Comparison of ENCODE assay signal across 22 mouse cellular contexts in the genomic region with DNA sequence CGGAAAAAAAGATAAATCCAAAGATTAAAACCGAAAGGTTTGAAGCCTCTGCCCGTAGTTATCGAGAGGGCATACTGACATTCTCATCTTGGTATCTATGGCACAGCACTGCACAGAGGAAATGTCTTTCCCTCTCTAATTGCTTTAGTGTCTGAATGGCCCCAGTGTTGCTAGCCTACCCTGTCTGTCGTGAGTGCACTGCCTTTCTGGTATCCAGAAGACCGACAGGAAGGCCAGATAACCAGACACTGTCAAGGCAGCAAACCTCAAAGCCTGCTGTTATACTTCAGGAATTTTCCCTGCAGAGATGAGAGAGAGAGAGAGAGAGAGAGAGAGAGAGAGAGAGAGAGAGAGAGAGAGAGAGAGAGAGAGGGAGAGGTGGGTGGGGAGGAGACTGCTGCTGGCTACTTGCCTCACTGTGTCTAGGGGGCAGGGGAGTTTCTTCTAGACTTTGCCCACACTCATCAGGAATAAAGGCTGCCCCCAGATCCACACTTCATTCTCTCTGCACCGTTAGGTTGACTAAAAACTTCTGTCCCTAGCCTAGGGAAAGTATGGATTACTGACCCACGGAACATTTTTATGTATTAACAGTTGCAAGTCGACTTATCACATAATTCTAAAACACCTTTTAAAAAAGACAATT. TPM values are rescaled to one million over a fixed set of nuclear protein-coding genes. Genes with fewer than 3 reads are reported as not detected.
A peak's percentile ranks its signal among the peaks of the same experiment; 100 is the strongest.
DNase-seq lines count a peak whose midpoint lies in the region; ATAC-seq and TF ChIP-seq lines count a peak whose summit lies in the region.
"Had no signal": no experiment of that assay in that cellular context is flagged by ENCODE, and none has a peak within 500 bp of the region (broad histone marks: within the 10 kb centered on the region; RNA-seq: fewer than 3 reads in every experiment).

No protein-coding gene starts in this region.

- peak overlapping the region; percentile 74 for H3K27ac ChIP-seq in heart, embryonic 13.5 days (replicated peaks)
- peak overlapping the region; percentile 19; the same call in 1 of the 2 replicates for H3K27ac ChIP-seq in embryonic facial prominence, embryonic 12.5 days
- H3K27ac ChIP-seq in stomach, postnatal 0 days (replicated peaks): 0 out of 2 replicates have a peak overlapping the region, but pooled peaks have one; percentile 24
- H3K27ac ChIP-seq: hindbrain, embryonic 13.5 days; lung, embryonic 15.5 days; midbrain, embryonic 12.5 days had no signal

- no peak for TF ChIP-seq CTCF in stomach, postnatal 0 days (IDR thresholded peaks at IDR 0.05; ENCODE audit: low read depth)

- peaks cover 46% of the 10 kb centered on the region for H3K4me1 ChIP-seq in heart, embryonic 13.5 days
- peaks cover 66% of the 10 kb centered on the region for H3K4me1 ChIP-seq in megakaryocyte, embryonic 14.5 days
- H3K4me1 ChIP-seq in embryonic facial prominence, embryonic 12.5 days: peaks cover 13% of the 10 kb centered on the region
- 0 out of 2 replicates have a peak, but pooled peaks cover 4% of the 10 kb centered on the region for H3K4me1 ChIP-seq in stomach, postnatal 0 days (replicated peaks; ENCODE audit: control insufficient read depth, insufficient read depth)

- no peak for TF ChIP-seq EP300 in stomach, postnatal 0 days (optimal IDR thresholded peaks at IDR 0.05)

- H3K4me3 ChIP-seq in heart, embryonic 13.5 days: no peak overlapping the region
- H3K4me3 ChIP-seq in megakaryocyte, embryonic 14.5 days (replicated peaks): peak overlapping the region; percentile 82
- no peak overlapping the region for H3K4me3 ChIP-seq in embryonic facial prominence, embryonic 12.5 days
- no peak overlapping the region for H3K4me3 ChIP-seq in stomach, postnatal 0 days (ENCODE audit: low read depth, low read length)
- H3K4me3 ChIP-seq: hindbrain, embryonic 13.5 days; lung, embryonic 15.5 days; midbrain, embryonic 12.5 days; myocyte had no signal

- H3K9me3 ChIP-seq in heart, embryonic 13.5 days: no peaks in the 10 kb centered on the region
- no peaks in the 10 kb centered on the region for H3K9me3 ChIP-seq in megakaryocyte, embryonic 14.5 days
- no peaks in the 10 kb centered on the region for H3K9me3 ChIP-seq in embryonic facial prominence, embryonic 12.5 days
- no peaks in the 10 kb centered on the region for H3K9me3 ChIP-seq in stomach, postnatal 0 days (ENCODE audit: control insufficient read depth, low read length)
- H3K9me3 ChIP-seq: hindbrain, embryonic 13.5 days; lung, embryonic 15.5 days; midbrain, embryonic 12.5 days had no signal

- H3K4me2 ChIP-seq in heart, embryonic 13.5 days: peak overlapping the region; percentile 50
- H3K4me2 ChIP-seq in embryonic facial prominence, embryonic 12.5 days (replicated peaks): no peak overlapping the region
- H3K4me2 ChIP-seq in stomach, postnatal 0 days (replicated peaks; ENCODE audit: low read depth): 0 out of 2 replicates have a peak overlapping the region, but pooled peaks have one; percentile 5
- H3K4me2 ChIP-seq: hindbrain, embryonic 13.5 days; lung, embryonic 15.5 days; midbrain, embryonic 12.5 days had no signal

- H3K36me3 ChIP-seq in heart, embryonic 13.5 days: no peaks in the 10 kb centered on the region
- H3K36me3 ChIP-seq in megakaryocyte, embryonic 14.5 days (replicated peaks; ENCODE audit: low read length): no peaks in the 10 kb centered on the region
- H3K36me3 ChIP-seq in embryonic facial prominence, embryonic 12.5 days: no peaks in the 10 kb centered on the region
- no peaks in the 10 kb centered on the region for H3K36me3 ChIP-seq in stomach, postnatal 0 days (ENCODE audit: control insufficient read depth, insufficient read depth, low read length)
- H3K36me3 ChIP-seq: hindbrain, embryonic 13.5 days; lung, embryonic 15.5 days; midbrain, embryonic 12.5 days had no signal

- no peaks in the 10 kb centered on the region for H3K27me3 ChIP-seq in heart, embryonic 13.5 days (replicated peaks)
- H3K27me3 ChIP-seq in megakaryocyte, embryonic 14.5 days (replicated peaks): no peaks in the 10 kb centered on the region
- H3K27me3 ChIP-seq in embryonic facial prominence, embryonic 12.5 days: no peaks in the 10 kb centered on the region
- H3K27me3 ChIP-seq in stomach, postnatal 0 days (ENCODE audit: control insufficient read depth, insufficient read depth, low read length): no peaks in the 10 kb centered on the region
- H3K27me3 ChIP-seq: lung, embryonic 15.5 days; midbrain, embryonic 12.5 days had no signal

- DNase-seq in heart, adult 9 months (ENCODE audit: low spot score in 2 of 2): no peak
- DNase-seq in stomach, postnatal 0 days (ENCODE audit: low spot score): no peak
- DNase-seq in ovary, adult 18-20 months (ENCODE audit: low spot score): no peak
- DNase-seq: adrenal gland, postnatal 14 days; cerebellum, adult 9-10 months; embryo, embryonic 11 days; gastrocnemius, postnatal 10 days; kidney, adult 18-20 months; kidney, postnatal 14 days; layer of hippocampus, adult 9-11 months; right cerebral cortex, postnatal 25 days; thymus, adult 2 months had no signal

- WGBS in heart, embryonic 13.5 days: 19% methylated on average over 9 of the region's 9 CpGs
- 46% methylated on average over 9 of the region's 9 CpGs for WGBS in embryonic facial prominence, embryonic 12.5 days
- 46% methylated on average over 9 of the region's 9 CpGs for WGBS in stomach, postnatal 0 days

- 0 out of 2 replicates have a peak overlapping the region, but pooled peaks have one; percentile 29 for H3K9ac ChIP-seq in heart, embryonic 13.5 days
- H3K9ac ChIP-seq in embryonic facial prominence, embryonic 12.5 days: no peak overlapping the region
- H3K9ac ChIP-seq in stomach, postnatal 0 days (ENCODE audit: low read length): no peak overlapping the region
- H3K9ac ChIP-seq: hindbrain, embryonic 13.5 days; lung, embryonic 15.5 days; midbrain, embryonic 12.5 days had no signal

- ATAC-seq in heart, embryonic 13.5 days (ENCODE audit: extremely low read depth, insufficient number of reproducible peaks, low FRiP score, low TSS enrichment): no peak
- ATAC-seq in megakaryocyte, adult 5-6 weeks (ENCODE audit: poor library complexity, severe bottlenecking): no peak
- no peak for ATAC-seq in embryonic facial prominence, embryonic 12.5 days (ENCODE audit: insufficient number of reproducible peaks, insufficient read depth, low FRiP score, low TSS enrichment)
- ATAC-seq in stomach, postnatal 0 days (ENCODE audit: low FRiP score, low TSS enrichment): no peak
- ATAC-seq: CD4-positive, CD25-positive, alpha-beta regulatory T cell, adult 4 months; forebrain, embryonic 16.5 days had no signal

RNA-seq across cellular contexts. Expression of gene Prkg1, which starts 10.1 kb away (rescaled TPM):
- polyA plus RNA-seq in heart, embryonic 13.5 days (2015; fragmentation: Nextera tagmentation; extraction: Ambion mirVana): 6.4 and 6.9 TPM in 2 replicates
- 0.58 and 1.1 TPM in 2 replicates for polyA plus RNA-seq in megakaryocyte, embryonic 14.5 days (2012; ENCODE audit: insufficient read depth, low replicate concordance)
- 0.05 and 0.11 TPM in 2 replicates for total RNA-seq in megakaryocyte, adult 5-6 weeks (2015)
- 0.11 and 0.12 TPM in 2 replicates for total RNA-seq in megakaryocyte, adult 5-6 weeks (2017)
- polyA plus RNA-seq in embryonic facial prominence, embryonic 12.5 days (2016; fragmentation: Nextera tagmentation; extraction: Ambion mirVana): 15.2 and 16.8 TPM in 2 replicates
- 6.1 and 6.4 TPM in 2 replicates for polyA plus RNA-seq in stomach, postnatal 0 days (2015; fragmentation: Nextera tagmentation; extraction: Ambion mirVana)

Comparison
In these comparisons a context has a peak if more than half of its experiments do, and no peak if none do; other contexts are left out.
1. H3K27ac ChIP-seq: peak in every context shown above with its lines; median percentile 74 in heart, embryonic 13.5 days; 24 in stomach, postnatal 0 days; 19 in embryonic facial prominence, embryonic 12.5 days.